Mouse (Mus musculus) heart, postnatal 14 days (tissue): ENCODE data around the gene Cabin1. TPM values are rescaled to one million over a fixed set of nuclear protein-coding genes. Genes with fewer than 3 reads are reported as not detected.

Experiments used
- DNase-seq, 2 experiments: peaks; one replicate each; pipeline ENCODE4 v3.0.0; 2021 to 2022
- intact Hi-C: fragments of 180-260 bp; cut with DNase I; formaldehyde crosslinking; loops from one replicate; pipeline ENCODE4 v1.15.1; 2025
- total RNA-seq, 2 experiments: library from RNA; stranded (reverse); gene quantifications; 2 replicates each; pipeline ENCODE4 v1.2.3; 2021

Cabin1 gene
- total RNA-seq, 2 experiments from 2014 or later: 23.0 to 24.8 TPM

GRCm38 (mm10) chr10:75705681-75706400 lies 58.3 kb downstream of the Cabin1 start:
- intact Hi-C loops: no loop called here
- DNase-seq: no peak

- intact Hi-C loops: no loop called here
- peak; percentile 77 to 90 for DNase-seq
These were observed 59.6 kb downstream of the Cabin1 start for GRCm38 (mm10) chr10:75704212-75705185.

GRCm38 (mm10) chr10:75703504-75703903 lies 60.6 kb downstream of the Cabin1 start:
- intact Hi-C loops: loop anchor here (2.0 kb wide), 2 partner anchors 69 to 117 kb away; no protein-coding TSS in a partner anchor
- peak in 1 of 2 experiments; percentile 41 for DNase-seq

- no peak for DNase-seq
- intact Hi-C loops: loop anchor here (2.0 kb wide), 2 partner anchors 68 to 116 kb away; no protein-coding TSS in a partner anchor
These were observed 61.6 kb downstream of the Cabin1 start for GRCm38 (mm10) chr10:75702494-75702893.

- no peak for DNase-seq
- intact Hi-C loops: no loop called here
These were observed 62.9 kb downstream of the Cabin1 start for GRCm38 (mm10) chr10:75701280-75701679.

- intact Hi-C loops: no loop called here
- no peak for DNase-seq
These were observed 66.4 kb downstream of the Cabin1 start for GRCm38 (mm10) chr10:75697693-75698092.

- intact Hi-C loops: no loop called here
- no peak for DNase-seq
These were observed 67.4 kb downstream of the Cabin1 start for GRCm38 (mm10) chr10:75696597-75697355.

GRCm38 (mm10) chr10:75695521-75695920 lies 68.6 kb downstream of the Cabin1 start:
- intact Hi-C loops: no loop called here
- DNase-seq: no peak

- DNase-seq: no peak
- intact Hi-C loops: no loop called here
These were observed 69.1 kb downstream of the Cabin1 start for GRCm38 (mm10) chr10:75695078-75695477.

GRCm38 (mm10) chr10:75694567-75694966 lies 69.6 kb downstream of the Cabin1 start:
- intact Hi-C loops: no loop called here
- DNase-seq: no peak

- DNase-seq: no peak
- intact Hi-C loops: no loop called here
These were observed 70.5 kb downstream of the Cabin1 start for GRCm38 (mm10) chr10:75693451-75694233.

- intact Hi-C loops: no loop called here
- DNase-seq: no peak
These were observed 75.5 kb downstream of the Cabin1 start for GRCm38 (mm10) chr10:75688598-75688997.

GRCm38 (mm10) chr10:75686724-75687123 lies 77.4 kb downstream of the Cabin1 start:
- intact Hi-C loops: no loop called here
- DNase-seq: no peak

GRCm38 (mm10) chr10:75684035-75685004 lies 79.8 kb downstream of the Cabin1 start:
- DNase-seq: no peak
- intact Hi-C loops: no loop called here

- intact Hi-C loops: no loop called here
- no peak for DNase-seq
These were observed 83.6 kb downstream of the Cabin1 start for GRCm38 (mm10) chr10:75680574-75681001.

GRCm38 (mm10) chr10:75679204-75679603 lies 84.9 kb downstream of the Cabin1 start:
- intact Hi-C loops: no loop called here
- no peak for DNase-seq

- intact Hi-C loops: no loop called here
- DNase-seq: peak; percentile 20 to 38
These were observed 86.2 kb downstream of the Cabin1 start for GRCm38 (mm10) chr10:75677989-75678388.

GRCm38 (mm10) chr10:75677571-75677970 lies 86.6 kb downstream of the Cabin1 start:
- no peak for DNase-seq
- intact Hi-C loops: no loop called here
